Mouse (Mus musculus): ENCODE measurements at regions not wholly inside any gene's neighbourhood (a gene's known extent, or its start where the extent isn't known, plus 50 kb on each side); places are given as distances from the start of the nearest gene placed in this dataset.

DNA sequence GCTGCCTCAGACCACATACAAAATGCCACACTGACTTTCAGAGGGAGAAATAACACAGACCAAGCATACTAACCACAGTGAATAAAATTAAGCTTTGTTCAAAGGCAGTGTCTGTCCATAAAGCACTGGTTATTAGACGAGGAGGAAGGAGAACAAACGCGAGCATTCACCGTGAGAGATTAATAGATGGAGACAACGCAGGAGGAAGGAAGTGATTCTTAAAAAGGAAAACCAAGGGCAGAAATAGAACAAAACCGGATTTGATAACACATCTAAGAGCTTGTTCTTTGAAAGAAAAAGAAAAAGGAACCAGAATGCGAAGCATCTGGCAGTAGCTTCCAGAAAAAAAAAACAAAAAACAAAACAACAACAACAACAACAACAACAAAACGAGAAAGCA, 86.3 kb upstream of the Irs2 start:
- DNase-seq (ENCODE audit: low read depth, low spot score), result no peak

DNA sequence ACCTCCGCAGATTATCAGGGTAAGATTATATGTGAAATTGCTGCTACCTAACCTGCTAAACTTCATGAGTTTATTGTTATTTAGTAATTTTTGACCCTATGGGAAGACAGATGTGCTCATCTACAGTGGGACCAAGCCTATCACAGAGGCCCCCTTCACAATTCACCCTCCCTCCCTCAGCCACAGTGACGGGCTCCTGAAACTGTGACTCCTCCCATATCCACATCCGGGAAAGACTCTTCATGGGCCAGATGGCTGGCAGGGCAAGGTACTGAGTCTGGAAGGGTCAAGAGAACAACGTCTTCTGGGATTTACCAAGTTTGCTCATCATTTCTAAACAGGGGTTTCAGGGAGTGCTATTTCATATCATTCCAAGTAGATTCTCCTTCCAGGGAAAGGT, 84.1 kb upstream of the Irs2 start:
- no peak for DNase-seq (ENCODE audit: low read depth, low spot score)

DNA sequence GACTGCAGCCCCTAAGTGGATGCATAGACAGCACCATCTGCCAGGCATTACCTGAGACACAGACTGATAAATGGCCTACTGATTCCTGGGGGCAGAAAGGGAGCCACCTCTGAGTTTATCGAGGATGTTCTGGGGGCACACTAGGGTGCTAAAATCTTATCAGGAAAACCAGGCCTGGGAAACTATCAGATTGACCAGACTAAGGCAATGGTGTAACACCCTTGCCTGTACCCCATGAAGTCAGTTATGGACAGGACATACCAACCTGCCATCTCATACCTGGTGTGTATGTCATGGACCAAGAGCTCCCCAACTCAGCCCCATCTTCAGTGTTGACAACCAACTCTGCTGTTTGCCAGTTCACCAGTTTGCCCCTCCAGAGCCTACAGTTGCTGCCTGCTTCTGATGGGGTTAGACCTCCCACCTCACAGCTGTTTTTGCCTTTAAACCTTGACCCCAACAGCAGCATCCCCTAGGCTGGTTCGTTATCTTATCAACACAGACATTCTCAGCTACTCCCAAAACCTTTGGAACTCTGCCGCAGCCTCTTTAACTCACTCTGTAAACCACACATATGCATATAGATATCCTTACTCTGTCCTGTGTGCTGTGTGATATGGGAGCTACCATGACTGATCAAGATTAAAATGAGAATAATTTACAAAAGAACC, 83.6 kb upstream of the Irs2 start:
- no peak for DNase-seq (ENCODE audit: low read depth, low spot score)

DNA sequence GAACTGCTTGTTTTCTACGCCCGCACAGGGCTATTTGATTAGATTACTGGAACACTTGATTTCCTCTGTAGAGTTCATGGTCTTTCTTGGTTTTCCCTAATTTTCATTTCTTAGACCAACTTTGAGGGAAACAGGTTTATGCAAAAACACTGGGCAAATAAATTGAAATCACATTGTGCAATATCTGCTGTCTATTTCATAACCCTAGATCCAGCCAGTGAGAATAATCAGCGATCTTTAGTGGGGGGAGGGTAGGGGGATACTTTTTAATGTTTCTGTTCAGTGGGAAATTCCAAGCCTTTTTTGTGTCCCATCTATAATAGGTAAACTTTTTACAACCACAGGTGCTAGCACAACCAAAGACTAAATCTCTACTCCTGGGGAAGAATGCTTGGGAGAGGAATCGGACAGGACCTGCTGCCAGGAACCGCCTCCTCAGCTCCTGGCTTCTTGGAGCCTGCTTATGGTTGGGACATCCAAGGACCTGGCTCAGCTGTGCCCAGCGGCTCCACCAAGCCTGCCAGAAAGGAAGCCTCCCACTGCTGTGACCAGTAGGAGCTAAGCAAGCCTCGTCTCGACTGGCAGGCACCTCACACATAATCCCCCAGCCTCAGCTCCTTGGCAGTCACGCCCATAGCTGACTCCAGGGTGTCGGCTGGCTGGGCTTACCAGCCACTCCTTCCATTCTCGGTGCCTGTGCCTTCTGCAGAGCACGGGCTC, 80.8 kb upstream of the Irs2 start:
- DNase-seq (ENCODE audit: low read depth, low spot score), result peak; percentile 70

DNA sequence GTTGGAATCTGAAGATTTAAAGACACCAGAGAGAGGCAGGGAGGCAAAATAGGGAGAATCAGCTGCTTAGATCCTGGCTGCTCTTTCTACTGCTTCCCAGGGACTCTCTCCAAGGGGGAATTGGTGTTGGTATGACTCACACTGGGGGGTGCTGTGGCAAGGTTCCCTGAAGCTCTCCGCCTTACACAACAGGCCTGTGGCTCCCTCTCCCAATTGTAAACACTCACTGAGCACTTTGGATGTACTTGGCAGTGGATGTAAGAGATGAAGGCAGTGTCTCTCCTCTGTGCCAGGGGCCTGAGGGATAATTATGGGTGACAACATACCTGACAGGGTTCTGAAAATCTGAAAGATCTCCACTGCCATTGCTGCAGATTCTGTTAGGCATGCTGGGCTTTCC, 77.0 kb upstream of the Irs2 start:
- DNase-seq (ENCODE audit: low read depth, low spot score), result peak; percentile 87

DNA sequence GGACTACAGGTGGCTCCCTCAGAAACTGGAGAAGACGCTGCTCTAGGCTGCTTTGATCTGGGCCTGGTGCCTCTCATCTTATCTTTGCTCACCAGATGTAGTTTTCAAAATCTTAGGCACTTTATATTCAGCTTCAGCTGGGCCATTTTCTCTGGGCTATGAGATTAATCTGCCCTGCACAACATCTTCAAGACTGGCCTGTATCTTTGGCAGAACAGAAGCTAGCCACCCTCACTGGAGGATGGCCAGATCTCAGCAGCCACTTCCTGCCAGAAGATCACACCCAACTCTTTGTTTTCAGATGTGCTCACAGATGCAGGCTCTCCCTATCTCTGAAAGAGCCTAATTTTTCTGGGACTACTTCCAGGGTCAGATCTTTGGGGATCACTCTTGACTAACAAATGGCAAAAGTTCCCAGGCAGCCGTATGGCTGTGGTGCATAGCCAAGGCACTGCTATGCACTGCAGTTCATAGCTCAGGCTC, 75.8 kb upstream of the Irs2 start:
- DNase-seq (ENCODE audit: low read depth, low spot score), result peak; percentile 50

DNA sequence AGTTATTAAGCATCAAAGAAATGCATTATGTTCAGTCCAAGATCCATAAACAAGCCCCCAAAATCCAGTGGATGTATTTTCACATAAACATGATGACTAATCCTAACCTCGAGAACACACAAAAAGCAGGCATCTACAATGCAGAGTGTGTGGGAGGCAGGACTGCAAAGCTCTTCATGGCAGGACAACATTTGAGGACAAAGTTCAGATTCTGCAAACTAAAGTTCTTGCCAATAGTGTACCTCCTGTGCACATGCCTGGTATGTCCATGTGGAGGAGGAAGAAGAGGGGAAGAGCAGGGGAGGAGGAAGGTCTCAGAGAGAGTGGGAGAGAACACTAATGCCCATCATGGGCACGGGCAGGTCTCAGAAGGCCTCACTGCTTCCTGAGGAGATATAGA, 72.6 kb upstream of the Irs2 start:
- no peak for DNase-seq (ENCODE audit: low read depth, low spot score)

DNA sequence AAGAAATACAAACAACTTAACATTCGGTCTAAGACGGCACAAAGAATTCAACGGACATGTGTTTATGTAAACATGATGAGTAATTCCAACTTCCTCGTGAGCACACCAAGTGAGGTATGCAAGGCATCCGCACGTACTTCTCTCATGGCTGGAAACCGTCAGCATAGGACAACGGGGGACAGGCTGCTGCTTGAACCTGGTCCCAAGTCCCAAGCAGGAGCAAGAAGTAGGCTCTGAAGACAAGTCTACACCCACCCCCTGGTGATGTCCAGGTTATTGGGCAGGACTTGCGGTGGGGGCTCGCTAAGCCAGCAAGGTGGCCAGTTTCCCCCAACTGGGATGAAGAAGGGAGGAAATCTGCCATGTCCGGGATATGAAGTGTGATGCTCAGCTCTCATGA, 71.5 kb upstream of the Irs2 start:
- no peak for DNase-seq (ENCODE audit: low read depth, low spot score)

DNA sequence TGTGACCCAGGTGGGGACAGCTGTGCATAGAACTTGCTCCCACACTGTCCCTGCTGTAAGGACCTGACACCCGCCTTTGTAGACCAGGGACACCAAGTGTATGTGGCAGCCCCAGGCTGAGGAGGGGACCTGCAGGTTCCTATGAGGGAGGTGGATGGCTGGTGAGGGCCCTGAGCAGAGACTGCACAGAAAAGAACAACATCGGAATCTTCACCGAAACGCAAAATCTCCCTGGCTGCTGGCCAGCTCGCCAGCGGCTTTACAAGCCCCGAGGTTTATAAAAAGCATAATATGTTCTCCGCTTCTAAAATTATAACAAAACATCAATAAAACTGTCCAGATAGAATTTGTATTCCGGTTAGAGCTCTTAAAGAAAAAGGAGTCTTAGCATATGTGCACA, 68.9 kb upstream of the Irs2 start:
- DNase-seq (ENCODE audit: low read depth, low spot score), result no peak

DNA sequence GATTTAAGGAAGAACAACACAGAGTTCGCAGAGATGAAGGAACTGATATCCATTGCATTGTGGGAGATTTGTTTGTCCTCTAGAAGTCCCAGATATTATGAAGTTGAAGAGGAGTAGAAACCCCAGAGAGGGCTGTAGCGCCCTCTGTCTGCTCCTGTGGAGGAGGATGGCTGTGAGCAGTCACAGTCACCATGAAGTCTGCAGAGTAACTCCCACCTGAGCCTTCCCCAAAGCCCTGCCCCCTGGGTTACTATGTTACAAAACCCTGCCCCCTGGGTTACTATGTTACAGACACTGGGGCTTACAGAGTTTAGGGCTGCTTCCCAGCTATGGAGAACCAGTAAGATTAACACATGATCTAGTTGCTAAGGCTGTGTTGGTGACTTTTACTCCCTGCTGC, 62.9 kb upstream of the Irs2 start:
- no peak for DNase-seq (ENCODE audit: low read depth, low spot score)

DNA sequence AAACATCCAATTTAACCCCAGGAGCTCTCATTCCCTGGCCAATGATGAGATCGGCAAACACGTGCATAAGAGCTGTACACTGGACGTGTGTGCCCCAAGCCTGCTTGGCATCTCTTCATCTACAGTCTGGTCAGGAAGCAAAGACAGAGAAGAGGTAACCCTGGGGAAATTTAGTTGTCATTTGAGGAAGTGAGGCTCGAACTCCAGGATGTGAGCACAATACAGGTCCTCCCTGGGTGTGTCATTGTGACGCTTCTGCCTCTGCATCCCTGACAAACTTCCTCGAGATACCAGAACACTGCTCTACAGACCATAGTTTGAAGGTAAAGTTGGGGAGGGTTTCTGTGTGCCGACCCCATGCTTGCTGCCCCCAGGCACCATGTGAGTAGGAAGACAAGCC, 59.2 kb upstream of the Irs2 start:
- no peak for DNase-seq (ENCODE audit: low read depth, low spot score)

DNA sequence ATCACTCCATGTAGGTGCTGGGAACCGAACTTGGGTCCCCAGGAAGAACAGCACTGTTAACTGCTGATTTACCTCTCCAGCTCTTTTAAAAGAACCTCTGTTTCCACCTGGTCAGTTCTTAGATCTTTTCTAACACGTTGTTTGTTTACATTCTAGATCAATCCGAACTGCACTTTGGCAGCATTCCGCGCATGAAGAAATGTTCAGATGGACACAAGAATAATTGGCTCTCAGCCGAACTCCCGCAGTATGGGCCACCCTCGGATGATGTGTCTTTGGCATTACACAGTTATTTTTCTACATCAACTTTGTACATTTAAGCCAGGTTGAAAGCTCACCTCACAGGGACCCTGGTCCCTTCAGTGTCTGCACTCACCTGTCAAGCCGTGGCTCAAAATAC, 57.7 kb upstream of the Irs2 start:
- no peak for DNase-seq (ENCODE audit: low read depth, low spot score)

DNA sequence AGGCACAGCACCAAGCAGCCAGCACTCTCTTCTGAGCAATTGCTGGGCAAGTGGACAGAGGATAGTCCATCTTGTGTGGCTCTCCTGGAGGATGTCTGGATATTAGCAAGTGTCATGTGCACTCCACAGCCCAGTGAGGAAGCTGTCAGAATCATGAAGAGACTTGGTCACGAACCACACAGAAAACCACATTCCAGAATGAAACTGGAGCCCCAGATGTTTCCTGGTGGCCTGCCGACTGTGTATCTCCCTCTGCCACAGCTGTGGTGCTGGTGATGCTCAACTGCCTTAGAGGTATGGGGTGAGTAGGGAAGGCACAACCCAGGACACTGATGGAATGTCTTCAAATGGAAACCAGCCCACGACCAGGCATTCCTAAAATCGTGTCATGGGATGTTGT, 57.0 kb upstream of the Irs2 start:
- no peak for DNase-seq (ENCODE audit: low read depth, low spot score)

DNA sequence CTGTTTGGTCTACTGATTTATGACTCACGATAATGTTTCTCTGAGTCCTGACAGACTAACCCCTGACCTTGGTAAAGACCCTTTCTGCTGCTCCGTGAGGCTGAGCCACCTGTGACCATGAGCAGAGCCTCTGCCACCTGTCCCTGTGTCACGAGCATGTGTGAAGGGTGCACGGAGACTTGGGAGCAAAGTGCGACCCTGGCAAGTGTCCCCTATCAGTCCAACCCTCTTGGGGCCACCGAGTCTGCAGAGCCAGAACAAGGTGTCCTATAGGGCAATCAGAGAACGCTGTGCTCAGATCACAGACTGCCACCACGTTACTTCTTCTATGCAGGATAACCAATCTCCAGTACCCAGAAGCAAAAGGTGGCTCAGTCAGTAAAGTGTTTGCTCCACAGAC, 54.8 kb upstream of the Irs2 start:
- no peak for DNase-seq (ENCODE audit: low read depth, low spot score)

DNA sequence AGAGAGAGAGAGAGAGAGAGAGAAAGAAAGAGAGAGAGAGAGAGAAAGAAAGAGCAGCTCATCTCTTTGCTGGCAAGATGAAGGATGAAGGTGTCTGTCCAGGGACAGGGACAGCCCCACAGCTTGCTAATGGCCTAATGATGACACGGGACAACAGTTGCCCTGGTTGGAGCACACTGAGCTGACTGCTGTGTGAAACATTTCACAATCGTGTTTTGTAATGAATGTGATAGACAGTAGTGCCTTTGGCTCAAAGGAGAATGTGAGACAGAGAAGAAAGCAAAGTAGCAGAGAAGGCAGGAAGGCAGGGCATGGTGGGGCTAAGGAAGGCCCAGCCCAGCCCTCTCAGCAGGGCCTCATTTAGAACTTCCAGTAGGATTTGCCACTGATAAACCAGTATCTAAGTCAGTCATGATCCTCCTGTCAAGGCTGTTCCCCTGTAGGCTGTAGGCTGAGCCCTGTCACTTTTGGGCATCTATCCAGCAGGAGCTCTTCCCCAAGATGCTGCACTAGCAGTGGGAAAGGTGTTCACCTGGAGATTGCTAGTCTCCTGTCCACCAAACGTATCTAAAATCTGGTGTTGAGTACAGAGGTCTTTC, 54.2 kb upstream of the Irs2 start:
- no peak for DNase-seq (ENCODE audit: low read depth, low spot score)

DNA sequence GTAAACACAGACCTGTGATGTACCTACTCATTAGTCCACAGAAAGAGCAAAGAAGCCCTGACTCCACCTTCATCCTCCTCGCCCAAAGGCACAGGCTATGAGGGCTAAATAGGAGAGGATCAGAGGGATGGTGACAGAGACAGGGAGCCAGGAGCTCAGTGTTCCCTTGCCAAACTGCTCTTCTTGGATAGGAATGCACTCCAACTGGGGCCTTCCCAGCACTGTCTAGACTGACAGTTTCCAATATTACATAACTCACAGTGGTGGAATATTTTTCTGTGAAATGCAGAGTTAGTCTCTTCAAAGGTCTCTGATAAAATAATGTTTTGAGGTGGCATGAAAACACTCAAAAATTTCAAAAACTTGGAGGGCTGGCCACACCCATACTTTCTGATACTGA, 53.5 kb upstream of the Irs2 start:
- DNase-seq (ENCODE audit: low read depth, low spot score), result peak; percentile 66

DNA sequence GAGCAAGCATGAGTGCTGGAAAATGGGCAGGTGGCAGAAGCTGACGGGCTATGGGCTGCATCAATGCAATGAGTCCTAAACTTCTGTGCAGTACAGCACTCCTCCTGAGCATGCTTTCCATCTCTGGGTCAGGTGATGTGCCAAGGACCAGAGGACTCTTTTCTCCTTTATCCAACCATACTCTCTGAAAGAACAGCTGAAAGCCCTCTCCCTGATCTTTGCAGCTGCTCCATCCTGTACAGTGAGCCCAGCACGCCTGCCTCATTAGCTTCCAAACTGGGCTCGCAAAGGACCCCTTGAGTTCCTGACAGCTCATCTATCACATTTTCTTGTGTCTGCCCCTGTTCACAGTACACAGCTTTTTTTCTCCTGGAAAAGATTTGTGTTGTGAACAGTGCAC, 52.3 kb upstream of the Irs2 start:
- no peak for DNase-seq (ENCODE audit: low read depth, low spot score)

DNA sequence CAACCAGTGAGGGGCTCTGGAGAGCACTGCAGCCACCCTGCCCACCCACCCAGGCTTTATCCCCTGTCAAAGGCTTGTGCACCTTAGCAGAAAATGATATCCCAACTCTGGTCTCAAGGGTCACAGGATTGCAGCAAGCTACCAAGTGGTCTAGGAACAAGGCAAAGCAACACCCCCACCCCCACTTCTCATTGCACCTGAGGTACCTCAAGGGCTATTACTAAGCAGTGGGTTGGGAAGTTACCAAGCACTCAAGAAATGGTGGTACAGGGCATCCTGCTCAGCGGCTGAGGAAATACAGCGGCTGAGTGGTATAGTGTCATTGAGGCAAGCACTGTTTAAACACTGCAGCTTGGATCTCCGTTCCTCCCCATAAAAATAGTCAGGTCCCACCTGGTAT, 50.1 kb upstream of the Irs2 start:
- DNase-seq (ENCODE audit: low read depth, low spot score), result no peak

Data from brain, adult 2 months (tissue).